ENCODE assay signal across 7 mouse cellular contexts in the genomic region with DNA sequence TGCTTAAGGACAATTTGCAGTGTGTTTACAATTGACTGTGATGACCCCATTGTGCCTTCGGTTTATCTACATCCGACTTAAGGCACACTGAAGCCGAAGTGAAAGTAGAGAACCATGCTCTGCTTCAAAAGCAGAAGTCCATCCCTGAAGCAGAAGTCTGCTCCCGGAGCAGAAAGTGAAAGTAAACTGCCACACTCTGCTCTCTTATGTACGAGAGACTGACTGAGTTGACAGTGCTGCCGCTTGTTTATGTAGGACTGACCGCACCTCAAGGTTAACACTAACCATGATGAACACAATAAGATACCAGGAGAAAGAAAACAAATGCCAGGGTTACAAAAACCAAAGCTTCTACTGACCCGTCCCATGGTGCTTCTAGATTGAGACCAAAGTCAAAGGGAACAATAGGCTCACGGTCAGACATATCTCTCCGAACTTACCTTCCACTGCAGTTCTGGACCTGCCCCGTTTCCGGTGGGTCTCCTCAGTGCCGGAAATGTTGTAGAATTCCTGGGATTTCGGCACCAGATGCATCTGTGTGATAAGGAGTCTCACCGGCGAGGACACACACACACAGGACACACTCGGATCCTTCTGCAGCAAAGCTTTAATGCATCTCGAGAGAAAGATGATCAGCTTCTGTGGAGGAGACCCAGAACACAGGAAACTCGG.
DNase-seq lines count a peak whose midpoint lies in the region; ATAC-seq and TF ChIP-seq lines count a peak whose summit lies in the region.
"Not testable (repeated sequence)": the region's sequence is repeated elsewhere in the genome, so short reads cannot be mapped to it uniquely, and the experiment has no call there.

No protein-coding gene starts in this region.

- not testable (repeated sequence) for H3K27me3 ChIP-seq in erythroblast, embryonic 14.5 days (ENCODE audit: control insufficient read depth); myocyte (ENCODE audit: control insufficient read depth, insufficient read depth, insufficient read length); spleen, adult 2 months (ENCODE audit: control insufficient read depth, insufficient read depth, low read length)

- H3K79me2 ChIP-seq in myocyte (ENCODE audit: control insufficient read depth, insufficient read depth), result not testable (repeated sequence)

- peak overlapping the region; percentile 50 for H3K27ac ChIP-seq in spleen, adult 2 months (ENCODE audit: insufficient read depth, low read length)

- H3K36me3 ChIP-seq in erythroblast, embryonic 14.5 days (ENCODE audit: control insufficient read depth); myocyte (ENCODE audit: control insufficient read depth, insufficient read depth); spleen, adult 2 months (ENCODE audit: control insufficient read depth, insufficient read depth, low read length): not testable (repeated sequence)

- H3K9me3 ChIP-seq in erythroblast, embryonic 14.5 days (ENCODE audit: control insufficient read depth, low read length), result not testable (repeated sequence)

- peak; percentile 93 for ATAC-seq in activated CD4-positive, CD25-positive, alpha-beta regulatory T cell, adult 4 months
- peak; percentile 100 for ATAC-seq in hematopoietic stem cell, adult 5-6 weeks (replicated peaks in 1 of 2; ENCODE audit: insufficient read depth in 1 of 2, low FRiP score in 2 of 2, low TSS enrichment in 1 of 2, low read depth in 1 of 2, poor library complexity in 2 of 2, severe bottlenecking in 2 of 2)

- peak overlapping the region; percentile 47 for H3K4me3 ChIP-seq in erythroblast, embryonic 14.5 days (replicated peaks)
- H3K4me3 ChIP-seq in myocyte, result peak overlapping the region; percentile 15
- peak overlapping the region; percentile 31 for H3K4me3 ChIP-seq in spleen, adult 2 months (ENCODE audit: extremely low read depth, insufficient read depth, insufficient read length)

- not testable (repeated sequence) for TF ChIP-seq POLR2A in myocyte (IDR thresholded peaks at IDR 0.05; ENCODE audit: insufficient read length, low read depth); spleen, adult 2 months (IDR thresholded peaks at IDR 0.05; ENCODE audit: low read depth, low read length)

- not testable (repeated sequence) for H3ac ChIP-seq in myocyte (ENCODE audit: control insufficient read depth, insufficient read length)

- peak overlapping the region; percentile 60 for H3K4me2 ChIP-seq in myocyte (ENCODE audit: low read depth)

- not testable (repeated sequence) for H3K4me1 ChIP-seq in erythroblast, embryonic 14.5 days (ENCODE audit: control insufficient read depth); spleen, adult 2 months (ENCODE audit: control insufficient read depth, insufficient read depth, insufficient read length)

- WGBS in spleen, adult 2 months, result 35% methylated on average over 19 of the region's 19 CpGs

- peak; percentile 51 for DNase-seq in CD4-positive, CD25-positive, alpha-beta regulatory T cell, adult 2 months (ENCODE audit: low read depth, low spot score)
- DNase-seq in lung, adult 18-20 months, result peak; percentile 4 to 6
- peak; percentile 18 to 50 for DNase-seq in spleen, adult 2 months (ENCODE audit: low read depth in 1 of 2, low spot score in 2 of 2)

- not testable (repeated sequence) for TF ChIP-seq CTCF in spleen, adult 2 months (IDR thresholded peaks at IDR 0.05; ENCODE audit: extremely low read depth, insufficient read depth, insufficient read length, insufficient replicate concordance)

Comparison
In these comparisons a context has a peak if more than half of its experiments do, and no peak if none do; other contexts are left out.
1. Peak in every context shown above with its lines: DNase-seq, ATAC-seq, H3K4me3 ChIP-seq and H3K27ac ChIP-seq.